Mouse (Mus musculus) R1 (cell line): ENCODE measurements around the gene Gm9008.
"Not testable (repeated sequence)": the region's sequence is repeated elsewhere in the genome, so short reads cannot be mapped to it uniquely, and the experiment has no call there.

ENCODE experiments used
- DNase-seq: peaks from one replicate; pipeline ENCODE4 v3.0.0-alpha.2; 2018; ENCODE audit warnings: low read depth, low spot score

Gene Gm9008

DNA sequence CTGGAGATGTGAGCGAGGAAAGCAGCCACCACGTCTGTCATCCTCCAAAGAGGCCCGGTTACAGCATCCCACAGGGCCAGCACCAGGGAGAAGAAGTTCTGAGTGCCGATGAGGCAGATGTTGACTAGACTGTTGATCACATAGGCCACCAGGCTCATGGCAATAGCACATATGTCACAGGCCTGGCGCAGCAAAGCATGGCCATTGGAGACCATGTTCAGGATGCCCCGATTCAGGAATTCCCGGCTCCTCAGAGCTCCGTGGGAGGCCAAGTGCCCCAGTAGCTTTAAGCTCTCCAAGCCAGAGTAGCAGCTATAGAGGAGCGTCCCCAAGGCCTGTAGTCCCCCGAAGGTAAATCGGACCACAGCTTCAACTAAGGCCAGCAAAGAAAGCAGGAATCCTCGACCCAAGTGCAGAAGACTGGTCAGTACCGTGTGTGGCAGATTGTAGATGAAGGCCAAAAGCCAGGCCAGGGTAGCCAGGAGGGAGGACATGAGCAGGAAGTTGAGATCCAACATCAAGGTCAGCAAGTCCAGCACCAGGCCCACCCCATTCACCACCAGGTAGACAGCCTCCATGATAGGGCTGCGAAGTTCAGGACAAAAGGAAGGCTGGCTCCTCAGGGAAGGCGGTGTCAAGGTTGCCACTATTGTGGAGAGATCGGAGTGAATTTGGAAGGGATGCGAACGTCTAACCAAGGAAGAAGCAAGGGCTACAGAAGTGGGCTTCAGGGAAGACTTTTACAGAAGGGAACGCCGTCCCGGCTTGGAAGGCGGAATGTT is at the start of gene Gm9008:
Gm9008 (minus strand) TSS at position 731 of the 782 bp plus-strand sequence.
- not testable (repeated sequence) for DNase-seq

DNA sequence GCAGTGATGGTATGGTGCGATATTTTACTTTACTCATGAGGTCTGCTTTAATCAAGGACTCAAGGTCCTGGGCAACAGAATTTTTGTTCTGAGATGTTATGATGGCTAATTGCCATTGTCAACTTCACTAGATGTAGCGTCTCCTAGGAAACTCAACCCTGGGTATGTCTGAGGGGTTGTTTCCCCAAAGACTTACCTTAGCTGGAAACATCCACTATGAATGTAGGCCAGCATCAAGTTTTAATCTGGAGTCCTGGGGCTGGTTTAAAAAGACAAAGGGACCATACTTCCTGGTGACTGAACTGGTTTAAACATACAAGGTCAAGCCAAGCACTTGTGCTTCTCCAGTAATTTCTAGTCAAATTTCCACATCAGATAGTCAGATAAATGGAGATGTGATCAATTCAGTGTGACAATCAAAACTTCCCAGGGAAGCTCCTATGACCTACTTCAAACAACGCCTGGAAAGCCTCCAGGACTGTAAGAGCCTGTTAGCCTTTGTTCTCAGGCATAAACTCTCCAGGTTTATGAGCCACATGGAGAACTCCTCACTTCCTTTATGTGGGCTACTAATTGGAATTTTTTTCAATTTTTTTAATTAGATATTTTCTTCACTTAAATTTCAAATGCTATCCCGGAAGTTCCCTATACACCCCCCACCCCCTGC is 24.5 kb upstream of the Gm9008 start:
- no peak for DNase-seq

DNA sequence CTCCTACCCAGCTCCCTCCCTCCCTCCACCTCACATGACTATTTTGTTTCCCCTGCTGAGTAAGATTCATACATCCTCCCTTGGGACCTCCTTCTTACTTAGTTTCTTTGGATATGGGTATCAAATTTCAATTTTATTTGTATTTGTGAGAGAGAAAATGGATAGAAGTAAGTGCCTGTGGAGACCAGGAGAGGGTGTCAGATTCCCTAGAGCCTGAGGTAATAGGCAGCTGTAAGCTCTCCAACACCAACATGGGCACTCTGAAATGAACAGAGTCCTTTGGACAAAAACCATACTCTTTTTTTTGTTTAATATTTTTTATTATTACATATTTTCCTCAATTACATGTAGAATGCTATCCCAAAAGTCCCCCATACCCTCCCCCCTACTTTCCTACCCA is 12.6 kb upstream of the Gm9008 start:
- DNase-seq: no peak

DNA sequence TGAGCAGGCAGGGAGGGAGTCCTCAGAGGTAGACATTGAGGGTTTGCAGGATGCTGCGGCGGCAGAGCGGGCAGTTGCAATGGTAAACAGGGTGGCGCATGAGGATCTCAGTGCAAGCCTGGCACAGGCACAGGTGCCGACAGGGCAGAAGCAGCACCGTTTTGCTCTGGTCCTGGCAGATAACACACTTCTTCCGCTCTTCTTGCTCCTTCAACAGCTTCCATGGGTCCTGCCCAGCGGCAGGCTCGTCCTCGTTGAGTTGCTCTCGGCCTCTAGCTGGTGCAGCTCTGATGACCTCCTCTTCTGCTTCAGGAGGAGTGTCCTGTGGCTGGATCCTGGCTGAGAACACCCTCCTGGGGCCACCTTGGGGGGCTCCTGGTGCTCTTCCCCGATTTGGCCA is 1.2 kb downstream of the Gm9008 start:
- not testable (repeated sequence) for DNase-seq

DNA sequence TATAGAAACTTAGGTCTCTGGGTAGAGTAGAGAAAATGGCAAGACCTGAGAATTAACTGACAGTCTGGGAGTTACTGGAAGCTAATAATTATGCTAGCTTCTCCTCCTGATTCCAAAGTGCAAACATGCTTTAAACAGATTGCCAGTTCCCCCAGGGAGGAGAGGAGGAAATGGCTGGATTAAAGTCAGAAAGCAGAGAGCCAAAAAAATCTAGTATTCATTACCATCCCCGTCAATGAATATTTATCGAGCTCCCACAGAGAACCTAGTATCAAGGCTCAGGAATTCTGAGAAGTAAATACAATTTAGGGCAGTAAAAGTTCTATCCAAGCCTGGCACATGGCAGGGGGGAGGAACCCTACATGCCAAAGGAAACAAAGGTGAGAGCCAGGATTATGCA is 29.4 kb downstream of the Gm9008 start:
- DNase-seq: peak; percentile 24
